Mouse (Mus musculus) activated CD4-positive, CD25-positive, alpha-beta regulatory T cell (primary cell): ENCODE results near the gene Lep. TPM values are rescaled to one million over a fixed set of nuclear protein-coding genes. Genes with fewer than 3 reads are reported as not detected.

Experiments
- polyA plus RNA-seq, 2 experiments: library from polyadenylated mRNA; unstranded; fragments of 100-300 nt; shearing (Covaris generic); gene quantifications; one replicate each; pipeline ENCODE4 v1.2.1; 2017

Lep gene
- under 1 TPM in 1 of 2 experiments, not detected in 1; 0.68 TPM for polyA plus RNA-seq

DNA sequence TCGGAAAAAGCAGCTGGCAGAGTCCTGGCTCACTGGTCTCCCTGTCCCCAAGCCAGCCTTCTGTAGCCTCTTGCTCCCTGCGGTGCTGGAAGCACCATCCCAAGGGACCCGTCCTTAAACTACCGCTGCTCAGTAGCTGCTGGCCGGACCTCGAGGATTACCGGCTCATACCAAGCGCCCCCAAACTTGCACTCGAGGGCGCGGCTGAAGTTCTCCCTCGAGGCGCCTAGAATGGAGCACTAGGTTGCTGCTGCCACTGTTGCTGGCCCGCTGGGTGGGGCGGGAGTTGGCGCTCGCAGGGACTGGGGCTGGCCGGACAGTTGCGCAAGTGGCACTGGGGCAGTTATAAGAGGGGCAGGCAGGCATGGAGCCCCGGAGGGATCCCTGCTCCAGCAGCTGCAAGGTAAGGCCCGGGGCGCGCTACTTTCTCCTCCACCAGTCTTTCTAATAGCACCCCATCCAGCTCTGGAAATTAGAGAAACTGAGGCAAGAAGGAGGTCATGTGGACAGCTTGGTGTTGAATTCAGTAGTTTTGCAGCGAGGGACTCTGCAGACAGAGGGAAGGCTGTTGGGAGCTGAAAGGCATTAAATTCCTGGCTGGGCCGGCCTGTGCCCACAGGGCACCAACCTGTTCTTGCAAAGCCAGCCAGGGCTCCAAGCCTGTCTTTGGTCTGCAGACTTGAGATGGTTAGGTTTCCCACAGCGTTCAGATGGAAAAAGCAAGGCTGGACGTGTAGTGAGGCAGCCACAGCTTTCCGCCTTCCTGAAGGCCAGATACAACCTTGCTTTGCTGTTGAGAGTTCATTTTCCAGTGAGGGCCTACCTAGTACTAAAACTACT, at the start of gene Lep:
Lep (plus strand) TSS at position 375 of the 840 bp plus-strand sequence.

Other genes with a start within 250 kb of the Lep start
- gene Lrrc4, start 228.5 kb upstream of the Lep start, polyA plus RNA-seq = under 1 TPM in 1 of 2 experiments, not detected in 1; 0.31 TPM
- 10 to 100 TPM; 59.0 to 60.0 TPM for gene Rbm28, start 104.8 kb downstream of the Lep start, polyA plus RNA-seq
- under 1 TPM; 0.12 to 0.54 TPM for gene Prrt4, start 119.4 kb downstream of the Lep start, polyA plus RNA-seq
- gene Impdh1, start 156.1 kb downstream of the Lep start, polyA plus RNA-seq = 100 to 1,000 TPM in 1 of 2 experiments, 10 to 100 TPM in 1; 71.6 to 112 TPM
- 10 to 100 TPM; 21.0 to 65.3 TPM for gene Hilpda, start 212.3 kb downstream of the Lep start, polyA plus RNA-seq
- gene Fam71f2, start 219.4 kb downstream of the Lep start, polyA plus RNA-seq = under 1 TPM; 0.21 to 0.84 TPM